Mouse (Mus musculus): ENCODE results near the gene Cma1. TPM values are rescaled to one million over a fixed set of nuclear protein-coding genes. Genes with fewer than 3 reads are reported as not detected.
A peak's percentile ranks its signal among the peaks of the same experiment; 100 is the strongest.

Gene Cma1
- polyA plus RNA-seq, 1 experiment from 2014 or later: not detected

DNA sequence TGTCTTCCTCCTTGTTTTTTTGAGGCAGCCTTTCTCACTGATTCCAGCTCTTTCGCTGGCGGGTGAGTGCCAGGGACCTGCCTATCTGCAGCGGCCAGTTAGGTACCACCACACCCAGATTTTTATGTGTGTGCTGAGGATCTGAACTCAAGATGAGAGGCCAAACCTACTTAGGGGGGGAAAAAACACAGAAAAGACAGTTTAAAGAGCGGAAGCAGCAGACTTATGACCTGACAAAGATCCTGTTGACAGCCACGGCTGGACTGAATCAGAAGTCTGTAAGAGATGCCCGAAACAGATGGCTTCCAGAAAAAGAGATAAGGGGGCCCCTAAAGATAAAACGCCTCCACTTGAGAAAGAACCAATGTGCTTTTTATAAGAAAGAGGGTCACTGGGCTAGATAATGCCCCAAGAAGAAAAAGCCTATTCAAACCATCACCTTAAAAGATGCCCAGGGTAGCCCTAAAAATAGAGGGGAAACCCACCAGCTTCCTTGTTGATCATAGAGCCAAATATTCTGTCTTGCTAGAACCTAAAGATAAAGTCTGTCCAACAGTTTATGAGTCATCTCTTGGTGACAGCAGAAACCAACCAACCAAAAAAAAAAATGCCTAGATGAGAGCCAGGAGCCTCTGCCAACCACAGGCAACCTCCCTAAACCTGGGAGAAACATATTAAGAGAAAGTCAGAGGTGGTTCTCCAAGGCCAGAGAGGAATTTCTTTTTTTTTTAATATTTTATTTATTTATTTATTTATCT is 21.8 kb downstream of the Cma1 start:
- Histone ChIP-seq H3K9me3 (no peaks in the 10 kb centered on the region), H3K27me3 (peaks cover 3% of the 10 kb centered on the region; the same call in 1 of the 2 replicates), H3K36me3 (no peaks in the 10 kb centered on the region), H3K4me1 (replicated peaks) (0 out of 2 replicates have a peak, but pooled peaks cover 2% of the 10 kb centered on the region), H3K4me2 (no peak overlapping the region), H3K9ac (no peak overlapping the region), H3K27ac (no peak overlapping the region), H3K4me3 (no peak overlapping the region)
- ATAC-seq (ENCODE audit: low FRiP score): no peak
- WGBS: 88% methylated on average over 7 of the region's 7 CpGs

DNA sequence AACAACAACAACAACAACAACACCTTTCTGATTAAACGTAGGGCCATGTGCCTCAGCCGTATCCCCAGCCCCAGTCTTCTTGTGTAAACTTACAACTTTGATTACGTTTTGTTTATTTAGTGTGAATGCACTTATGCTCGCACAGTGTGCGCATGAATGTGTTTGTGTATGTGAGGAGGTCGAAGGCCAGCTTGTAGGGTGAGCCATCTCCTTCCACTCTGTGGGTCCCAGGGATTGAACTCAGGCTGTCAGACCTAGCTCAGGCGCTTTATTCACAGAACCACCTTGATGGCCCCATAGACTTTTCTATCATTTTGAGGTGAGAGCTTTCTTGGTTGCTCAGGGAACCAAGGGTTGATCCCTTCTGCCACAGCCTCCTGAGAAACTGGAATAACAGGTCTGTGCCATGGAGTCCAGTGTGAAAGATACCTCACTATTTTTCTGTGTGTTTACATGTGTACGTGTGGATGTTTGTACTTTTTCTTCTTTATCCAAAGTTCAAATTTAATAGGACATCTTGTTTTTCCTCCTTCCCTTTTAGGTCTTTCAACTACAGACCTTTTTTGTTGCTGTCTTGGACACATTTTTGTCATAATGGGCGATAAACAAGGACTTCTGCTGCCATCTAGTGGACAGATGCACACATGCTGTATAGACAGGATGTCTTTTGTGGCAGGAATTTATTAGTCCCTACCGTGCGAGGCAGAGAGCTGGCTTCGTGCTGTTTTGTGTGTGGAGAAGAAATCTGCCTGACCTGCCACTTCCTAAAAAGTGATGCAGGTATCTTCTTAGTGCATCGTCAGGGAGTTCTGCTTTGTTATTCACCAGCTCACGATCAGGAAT is 26.0 kb downstream of the Cma1 start:
- no peaks in the 10 kb centered on the region for H3K36me3 ChIP-seq
- H3K4me2 ChIP-seq: peak overlapping the region; percentile 37
- 40% methylated on average over 14 of the region's 14 CpGs for WGBS
- ATAC-seq (ENCODE audit: low FRiP score): peak; percentile 89
- H3K27me3 ChIP-seq: peaks cover 3% of the 10 kb centered on the region; the same call in 1 of the 2 replicates
- H3K9ac ChIP-seq: peak overlapping the region; percentile 40
- no peak overlapping the region for H3K4me3 ChIP-seq
- H3K9me3 ChIP-seq: no peaks in the 10 kb centered on the region
- H3K4me1 ChIP-seq (replicated peaks): 0 out of 2 replicates have a peak, but pooled peaks cover 2% of the 10 kb centered on the region
- H3K27ac ChIP-seq: no peak overlapping the region

DNA sequence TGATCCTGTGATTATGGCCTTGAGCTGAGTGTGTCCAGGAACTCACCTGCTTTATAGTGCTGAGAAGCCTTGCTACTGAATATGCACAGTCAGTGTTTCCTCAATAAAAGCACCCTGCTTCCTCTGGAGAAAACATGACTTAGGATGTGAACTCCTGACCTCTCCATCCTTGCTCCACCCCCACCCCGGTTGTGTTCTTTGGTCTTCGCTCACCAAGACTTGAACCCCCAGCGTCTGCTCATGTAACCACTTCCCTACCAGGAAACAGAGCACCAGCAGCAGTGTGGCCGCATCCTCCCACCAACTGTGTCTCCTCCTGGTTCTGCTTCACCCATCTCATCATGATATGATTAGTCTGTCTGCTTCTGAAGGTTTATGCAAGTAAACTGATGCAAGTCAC is 31.1 kb downstream of the Cma1 start:
- Histone ChIP-seq H3K9ac (no peak overlapping the region), H3K27me3 (0 out of 2 replicates have a peak, but pooled peaks cover 2% of the 10 kb centered on the region), H3K27ac (no peak overlapping the region), H3K4me3 (no peak overlapping the region), H3K9me3 (no peaks in the 10 kb centered on the region), H3K36me3 (no peaks in the 10 kb centered on the region), H3K4me2 (no peak overlapping the region), H3K4me1 (replicated peaks) (no peaks in the 10 kb centered on the region)
- no peak for ATAC-seq (ENCODE audit: low FRiP score)
- WGBS: 55% methylated on average over 4 of the region's 4 CpGs

GRCm38 (mm10) chr14:55905518-55905917 is 39.0 kb downstream of the Cma1 start:
- H3K27ac ChIP-seq: no peak overlapping the region
- 40% methylated on average over 1 of the region's 1 CpGs for WGBS
- 0 out of 2 replicates have a peak, but pooled peaks cover 9% of the 10 kb centered on the region for H3K27me3 ChIP-seq
- no peak for ATAC-seq (ENCODE audit: low FRiP score)
- no peak overlapping the region for H3K4me2 ChIP-seq
- peaks cover 7% of the 10 kb centered on the region for H3K4me1 ChIP-seq (replicated peaks)
- no peaks in the 10 kb centered on the region for H3K36me3 ChIP-seq
- no peaks in the 10 kb centered on the region for H3K9me3 ChIP-seq
- H3K4me3 ChIP-seq: no peak overlapping the region
- H3K9ac ChIP-seq: no peak overlapping the region

GRCm38 (mm10) chr14:55900414-55900755 is 44.1 kb downstream of the Cma1 start:
- WGBS: 9% methylated on average over 12 of the region's 12 CpGs
- peak overlapping the region; percentile 92 for H3K4me2 ChIP-seq
- peak overlapping the region; percentile 85 for H3K9ac ChIP-seq
- peaks cover 20% of the 10 kb centered on the region for H3K4me1 ChIP-seq (replicated peaks)
- H3K4me3 ChIP-seq: peak overlapping the region; percentile 58
- H3K36me3 ChIP-seq: peaks cover 31% of the 10 kb centered on the region
- ATAC-seq (ENCODE audit: low FRiP score): no peak
- H3K9me3 ChIP-seq: no peaks in the 10 kb centered on the region
- H3K27ac ChIP-seq: peak overlapping the region; percentile 85
- 0 out of 2 replicates have a peak, but pooled peaks cover 7% of the 10 kb centered on the region for H3K27me3 ChIP-seq

GRCm38 (mm10) chr14:55899701-55900413 is 44.6 kb downstream of the Cma1 start, which contains the start of gene Sdr39u1:
Gene Sdr39u1, minus strand, starts transcription at chr14:55900293.
- 4% methylated on average over 39 of the region's 39 CpGs for WGBS
- peaks cover 20% of the 10 kb centered on the region for H3K4me1 ChIP-seq (replicated peaks)
- H3K9me3 ChIP-seq: no peaks in the 10 kb centered on the region
- H3K27ac ChIP-seq: peak within 1 kb of the TSS; percentile 85
- peak within 1 kb of the TSS; percentile 92 for H3K4me2 ChIP-seq
- H3K27me3 ChIP-seq: 0 out of 2 replicates have a peak, but pooled peaks cover 5% of the 10 kb centered on the region
- peak within 1 kb of the TSS; percentile 58 for H3K4me3 ChIP-seq
- H3K9ac ChIP-seq: peak within 1 kb of the TSS; percentile 85
- ATAC-seq (ENCODE audit: low FRiP score): peak; percentile 96
- H3K36me3 ChIP-seq: peaks cover 36% of the 10 kb centered on the region

GRCm38 (mm10) chr14:55898947-55899346 is 45.5 kb downstream of the Cma1 start:
- ATAC-seq (ENCODE audit: low FRiP score): no peak
- WGBS: 92% methylated on average over 7 of the region's 7 CpGs
- H3K4me1 ChIP-seq (replicated peaks): peaks cover 20% of the 10 kb centered on the region
- peak overlapping the region; percentile 92 for H3K4me2 ChIP-seq
- H3K36me3 ChIP-seq: peaks cover 45% of the 10 kb centered on the region
- no peak overlapping the region for H3K27ac ChIP-seq
- 0 out of 2 replicates have a peak, but pooled peaks cover 5% of the 10 kb centered on the region for H3K27me3 ChIP-seq
- H3K9me3 ChIP-seq: no peaks in the 10 kb centered on the region
- H3K9ac ChIP-seq: peak overlapping the region; percentile 85
- peak overlapping the region; percentile 58 for H3K4me3 ChIP-seq

DNA sequence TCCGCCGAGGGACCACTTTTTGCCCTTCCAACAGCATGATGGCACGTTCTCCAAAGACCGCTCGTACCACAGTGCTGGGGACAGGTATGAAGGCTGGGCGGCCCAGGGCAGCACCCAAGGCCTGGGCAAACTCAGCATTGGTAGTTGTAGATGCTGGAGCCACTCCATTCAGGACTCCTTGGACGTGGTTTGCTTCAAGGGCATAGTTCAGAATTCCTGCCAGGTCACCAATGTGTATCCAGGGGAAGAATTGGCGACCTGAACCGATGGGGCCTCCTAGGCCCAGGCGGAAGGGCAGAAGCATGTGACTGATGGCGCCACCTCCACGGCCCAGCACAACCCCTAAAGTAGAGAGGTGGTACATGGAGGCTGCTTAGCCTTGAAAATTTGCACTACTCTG is 46.8 kb downstream of the Cma1 start:
- peaks cover 54% of the 10 kb centered on the region for H3K36me3 ChIP-seq
- H3K4me3 ChIP-seq: no peak overlapping the region
- H3K9ac ChIP-seq: no peak overlapping the region
- H3K4me1 ChIP-seq (replicated peaks): peaks cover 20% of the 10 kb centered on the region
- no peaks in the 10 kb centered on the region for H3K27me3 ChIP-seq
- 94% methylated on average over 12 of the region's 12 CpGs for WGBS
- H3K27ac ChIP-seq: no peak overlapping the region
- no peak overlapping the region for H3K4me2 ChIP-seq
- no peak for ATAC-seq (ENCODE audit: low FRiP score)
- H3K9me3 ChIP-seq: no peaks in the 10 kb centered on the region

Other genes starting within 250 kb of the Cma1 start
- gene Tgm1, start 230.7 kb downstream of the Cma1 start, polyA plus RNA-seq (2015; fragmentation: Nextera tagmentation; extraction: Ambion mirVana): 0.19 and 0.47 TPM in 2 replicates
- gene Rabggta, start 222.4 kb downstream of the Cma1 start, polyA plus RNA-seq (2015; fragmentation: Nextera tagmentation; extraction: Ambion mirVana): 56.4 and 57.0 TPM in 2 replicates
- 77.4 and 79.2 TPM in 2 replicates for gene Dhrs1, start 199.0 kb downstream of the Cma1 start, polyA plus RNA-seq (2015; fragmentation: Nextera tagmentation; extraction: Ambion mirVana)
- 28.7 and 33.5 TPM in 2 replicates for gene Nop9, start 199.0 kb downstream of the Cma1 start, polyA plus RNA-seq (2015; fragmentation: Nextera tagmentation; extraction: Ambion mirVana)
- 0.25 TPM in 2 replicates for gene Cideb, start 186.2 kb downstream of the Cma1 start, polyA plus RNA-seq (2015; fragmentation: Nextera tagmentation; extraction: Ambion mirVana)
- gene Ltb4r2, start 183.2 kb downstream of the Cma1 start, polyA plus RNA-seq (2015; fragmentation: Nextera tagmentation; extraction: Ambion mirVana): 0.43 and 0.56 TPM in 2 replicates
- gene Ltb4r1, start 178.7 kb downstream of the Cma1 start, polyA plus RNA-seq (2015; fragmentation: Nextera tagmentation; extraction: Ambion mirVana): 0.32 and 0.74 TPM in 2 replicates
- 5.3 and 6.0 TPM in 2 replicates for gene Adcy4, start 160.6 kb downstream of the Cma1 start, polyA plus RNA-seq (2015; fragmentation: Nextera tagmentation; extraction: Ambion mirVana)
- 2.6 and 3.7 TPM in 2 replicates for gene Ripk3, start 155.8 kb downstream of the Cma1 start, polyA plus RNA-seq (2015; fragmentation: Nextera tagmentation; extraction: Ambion mirVana)
- gene Nfatc4, start 121.5 kb downstream of the Cma1 start, polyA plus RNA-seq (2015; fragmentation: Nextera tagmentation; extraction: Ambion mirVana): 10.8 and 12.0 TPM in 2 replicates
- 11.7 and 11.9 TPM in 2 replicates for gene Nynrin, start 90.7 kb downstream of the Cma1 start, polyA plus RNA-seq (2015; fragmentation: Nextera tagmentation; extraction: Ambion mirVana)
- gene Cbln3, start 60.3 kb downstream of the Cma1 start, polyA plus RNA-seq (2015; fragmentation: Nextera tagmentation; extraction: Ambion mirVana): 0.14 and 0.27 TPM in 2 replicates
- gene Khnyn, start 59.7 kb downstream of the Cma1 start, polyA plus RNA-seq (2015; fragmentation: Nextera tagmentation; extraction: Ambion mirVana): 10.0 and 11.1 TPM in 2 replicates
- gene Sdr39u1, start 44.4 kb downstream of the Cma1 start, polyA plus RNA-seq (2015; fragmentation: Nextera tagmentation; extraction: Ambion mirVana): 115 and 124 TPM in 2 replicates
- gene Cma2, start 6.3 kb upstream of the Cma1 start, polyA plus RNA-seq (2015; fragmentation: Nextera tagmentation; extraction: Ambion mirVana): not detected in 2 replicates
- not detected in 2 replicates for gene Mcpt1, start 73.3 kb upstream of the Cma1 start, polyA plus RNA-seq (2015; fragmentation: Nextera tagmentation; extraction: Ambion mirVana)
- gene Mcpt9, start 85.8 kb upstream of the Cma1 start, polyA plus RNA-seq (2015; fragmentation: Nextera tagmentation; extraction: Ambion mirVana): not detected in 2 replicates
- not detected in 2 replicates for gene Mcpt2, start 97.4 kb upstream of the Cma1 start, polyA plus RNA-seq (2015; fragmentation: Nextera tagmentation; extraction: Ambion mirVana)
- gene Mcpt4, start 117.6 kb upstream of the Cma1 start, polyA plus RNA-seq (2015; fragmentation: Nextera tagmentation; extraction: Ambion mirVana): not detected in 2 replicates
- gene Mcpt8, start 140.6 kb upstream of the Cma1 start, polyA plus RNA-seq (2015; fragmentation: Nextera tagmentation; extraction: Ambion mirVana): not detected in 2 replicates
- not detected in 2 replicates for gene Ctsg, start 157.9 kb upstream of the Cma1 start, polyA plus RNA-seq (2015; fragmentation: Nextera tagmentation; extraction: Ambion mirVana)
- gene Gzme, start 175.9 kb upstream of the Cma1 start, polyA plus RNA-seq (2015; fragmentation: Nextera tagmentation; extraction: Ambion mirVana): not detected in 2 replicates
- not detected in 2 replicates for gene Gzmd, start 187.9 kb upstream of the Cma1 start, polyA plus RNA-seq (2015; fragmentation: Nextera tagmentation; extraction: Ambion mirVana)
- gene Gzmg, start 214.9 kb upstream of the Cma1 start, polyA plus RNA-seq (2015; fragmentation: Nextera tagmentation; extraction: Ambion mirVana): not detected in 2 replicates
- gene Gzmn, start 229.9 kb upstream of the Cma1 start, polyA plus RNA-seq (2015; fragmentation: Nextera tagmentation; extraction: Ambion mirVana): not detected in 2 replicates

Measured in hindbrain, embryonic 13.5 days (tissue).